Mouse (Mus musculus) erythroblast, embryonic 14.5 days (primary cell): ENCODE data around the gene Frmd4b.

ENCODE experiments used
- GATA1 ChIP-seq: IDR thresholded peaks from 2 replicates; pipeline ENCODE4 v1.6.1; 2012; ENCODE audit warnings: low read length, inconsistent platforms, mixed read lengths
- TAL1 ChIP-seq: IDR thresholded peaks from 3 replicates; pipeline ENCODE4 v1.6.1; 2012; ENCODE audit warnings: low read length, inconsistent platforms, mixed read lengths

GRCm38 (mm10) chr6:97265705-97266104, 351.6 kb downstream of the Frmd4b start:
- TF ChIP-seq GATA1: no peak
- TF ChIP-seq TAL1: no peak
